Mouse (Mus musculus) right cerebral cortex, postnatal 14 days (tissue): Measurements from ENCODE around the gene Ezh1.

Experiments
- DNase-seq: peaks from one replicate; pipeline ENCODE4 v3.0.0; 2022

Gene Ezh1

GRCm38 (mm10) chr11:101179306-101179705 is 47.0 kb downstream of the Ezh1 start:
- no peak for DNase-seq

GRCm38 (mm10) chr11:101178061-101179058 is 47.9 kb downstream of the Ezh1 start:
- no peak for DNase-seq

GRCm38 (mm10) chr11:101176933-101177773 is 49.1 kb downstream of the Ezh1 start:
- DNase-seq = peak; percentile 80

GRCm38 (mm10) chr11:101176117-101176691 is 50.1 kb downstream of the Ezh1 start:
- DNase-seq = no peak

- DNase-seq = peak; percentile 62
Observed at GRCm38 (mm10) chr11:101175636-101176116, 50.6 kb downstream of the Ezh1 start.

GRCm38 (mm10) chr11:101174851-101175628 is 51.2 kb downstream of the Ezh1 start, which contains the start of gene Ccr10:
Gene Ccr10, minus strand, starts transcription at chr11:101175443.
- DNase-seq = no peak

GRCm38 (mm10) chr11:101174389-101174745 is 51.9 kb downstream of the Ezh1 start:
- no peak for DNase-seq

GRCm38 (mm10) chr11:101173631-101174388 is 52.5 kb downstream of the Ezh1 start:
- DNase-seq = peak; percentile 68

- no peak for DNase-seq
Observed at GRCm38 (mm10) chr11:101173112-101173511, 53.2 kb downstream of the Ezh1 start.

GRCm38 (mm10) chr11:101172434-101172815 is 53.8 kb downstream of the Ezh1 start:
- DNase-seq = no peak

- peak; percentile 70 for DNase-seq
Observed at GRCm38 (mm10) chr11:101171721-101172433, 54.4 kb downstream of the Ezh1 start.

- DNase-seq = peak; percentile 95
Observed at GRCm38 (mm10) chr11:101170811-101171610, 55.3 kb downstream of the Ezh1 start, which contains the start of gene Plekhh3. Gene Plekhh3, minus strand, starts transcription at chr11:101171351.

- no peak for DNase-seq
Observed at GRCm38 (mm10) chr11:101170354-101170810, 55.9 kb downstream of the Ezh1 start, which contains the start of gene Cntnap1. Gene Cntnap1, plus strand, starts transcription at chr11:101170523.

GRCm38 (mm10) chr11:101169301-101170107 is 56.8 kb downstream of the Ezh1 start:
- DNase-seq = no peak

- no peak for DNase-seq
Observed at GRCm38 (mm10) chr11:101168301-101168980, 57.8 kb downstream of the Ezh1 start.

- DNase-seq = no peak
Observed at GRCm38 (mm10) chr11:101167963-101168300, 58.3 kb downstream of the Ezh1 start.

GRCm38 (mm10) chr11:101167211-101167962 is 58.9 kb downstream of the Ezh1 start:
- DNase-seq = no peak
